Mouse (Mus musculus): ENCODE data around the gene Clec4f. TPM values are rescaled to one million over a fixed set of nuclear protein-coding genes. Genes with fewer than 3 reads are reported as not detected.

Gene Clec4f
- polyA plus RNA-seq, 1 experiment from 2014 or later: 0.46 TPM

GRCm38 (mm10) chr6:83699971-83700370 lies 44.0 kb upstream of the Clec4f start:
- no peak overlapping the region for H3K27ac ChIP-seq (replicated peaks in 1 of 2; ENCODE audit: control insufficient read depth in 1 of 2, insufficient read depth in 1 of 2, low read depth in 2 of 2, low read length in 2 of 2)
- no peak overlapping the region for H3K4me3 ChIP-seq (ENCODE audit: control insufficient read depth in 1 of 2, insufficient read depth in 1 of 2, low read depth in 1 of 2, low read length in 2 of 2)
- 4% methylated on average over 5 of the region's 5 CpGs for WGBS
- H3K9me3 ChIP-seq (ENCODE audit: control insufficient read depth, low read length): no peaks in the 10 kb centered on the region
- no peak for ATAC-seq (ENCODE audit: insufficient number of reproducible peaks, insufficient read depth, low FRiP score, low read depth)
- H3K4me1 ChIP-seq (ENCODE audit: control insufficient read depth in 2 of 2, insufficient read depth in 2 of 2, low read length in 2 of 2): 0 out of 4 replicates have a peak, but pooled peaks cover 0 to 4% of the 10 kb centered on the region in 2 experiments
- no peak overlapping the region for H3K4me2 ChIP-seq (ENCODE audit: low read length)
- peaks cover 96% of the 10 kb centered on the region for H3K27me3 ChIP-seq (ENCODE audit: control insufficient read depth, insufficient read depth, low read length)
- H3K9ac ChIP-seq (ENCODE audit: low read length): no peak overlapping the region
- no peaks in the 10 kb centered on the region for H3K36me3 ChIP-seq (ENCODE audit: control insufficient read depth, insufficient read depth, low read length)

- H3K4me3 ChIP-seq (ENCODE audit: control insufficient read depth in 1 of 2, insufficient read depth in 1 of 2, low read depth in 1 of 2, low read length in 2 of 2): no peak overlapping the region
- no peaks in the 10 kb centered on the region for H3K9me3 ChIP-seq (ENCODE audit: control insufficient read depth, low read length)
Measured at GRCm38 (mm10) chr6:83697932-83698331, 41.9 kb upstream of the Clec4f start.

GRCm38 (mm10) chr6:83696684-83697083 lies 40.7 kb upstream of the Clec4f start:
- WGBS: 2% methylated on average over 7 of the region's 7 CpGs
- Histone ChIP-seq H3K27ac (replicated peaks in 1 of 2; ENCODE audit: control insufficient read depth in 1 of 2, insufficient read depth in 1 of 2, low read depth in 2 of 2, low read length in 2 of 2) (no peak overlapping the region), H3K4me3 (ENCODE audit: control insufficient read depth in 1 of 2, insufficient read depth in 1 of 2, low read depth in 1 of 2, low read length in 2 of 2) (no peak overlapping the region), H3K36me3 (ENCODE audit: control insufficient read depth, insufficient read depth, low read length) (no peaks in the 10 kb centered on the region), H3K4me1 (ENCODE audit: control insufficient read depth in 2 of 2, insufficient read depth in 2 of 2, low read length in 2 of 2) (no peaks in the 10 kb centered on the region), H3K9me3 (ENCODE audit: control insufficient read depth, low read length) (no peaks in the 10 kb centered on the region), H3K27me3 (ENCODE audit: control insufficient read depth, insufficient read depth, low read length) (peaks cover 99% of the 10 kb centered on the region), H3K9ac (ENCODE audit: low read length) (no peak overlapping the region), H3K4me2 (ENCODE audit: low read length) (no peak overlapping the region)
- ATAC-seq (ENCODE audit: insufficient number of reproducible peaks, insufficient read depth, low FRiP score, low read depth): no peak

More at GRCm38 (mm10) chr6:83697932-83698331, 41.9 kb upstream of the Clec4f start:
- 4% methylated on average over 8 of the region's 8 CpGs for WGBS
- H3K27me3 ChIP-seq (ENCODE audit: control insufficient read depth, insufficient read depth, low read length): peaks cover 96% of the 10 kb centered on the region
- ATAC-seq (ENCODE audit: insufficient number of reproducible peaks, insufficient read depth, low FRiP score, low read depth): no peak
- no peaks in the 10 kb centered on the region for H3K36me3 ChIP-seq (ENCODE audit: control insufficient read depth, insufficient read depth, low read length)
- H3K4me1 ChIP-seq (ENCODE audit: control insufficient read depth in 2 of 2, insufficient read depth in 2 of 2, low read length in 2 of 2): 0 out of 4 replicates have a peak, but pooled peaks cover 0 to 4% of the 10 kb centered on the region in 2 experiments
- no peak overlapping the region for H3K4me2 ChIP-seq (ENCODE audit: low read length)
- H3K9ac ChIP-seq (ENCODE audit: low read length): no peak overlapping the region
- H3K27ac ChIP-seq (replicated peaks in 1 of 2; ENCODE audit: control insufficient read depth in 1 of 2, insufficient read depth in 1 of 2, low read depth in 2 of 2, low read length in 2 of 2): no peak overlapping the region

- Histone ChIP-seq H3K4me3 (ENCODE audit: control insufficient read depth in 1 of 2, insufficient read depth in 1 of 2, low read depth in 1 of 2, low read length in 2 of 2) (no peak overlapping the region), H3K9ac (ENCODE audit: low read length) (no peak overlapping the region), H3K4me2 (ENCODE audit: low read length) (no peak overlapping the region), H3K27ac (replicated peaks in 1 of 2; ENCODE audit: control insufficient read depth in 1 of 2, insufficient read depth in 1 of 2, low read depth in 2 of 2, low read length in 2 of 2) (no peak overlapping the region), H3K4me1 (ENCODE audit: control insufficient read depth in 2 of 2, insufficient read depth in 2 of 2, low read length in 2 of 2) (no peaks in the 10 kb centered on the region), H3K9me3 (ENCODE audit: control insufficient read depth, low read length) (no peaks in the 10 kb centered on the region), H3K36me3 (ENCODE audit: control insufficient read depth, insufficient read depth, low read length) (no peaks in the 10 kb centered on the region), H3K27me3 (ENCODE audit: control insufficient read depth, insufficient read depth, low read length) (peaks cover 100% of the 10 kb centered on the region)
- ATAC-seq (ENCODE audit: insufficient number of reproducible peaks, insufficient read depth, low FRiP score, low read depth): no peak
- 4% methylated on average over 3 of the region's 3 CpGs for WGBS
Measured at GRCm38 (mm10) chr6:83695731-83696130, 39.7 kb upstream of the Clec4f start.

GRCm38 (mm10) chr6:83693835-83694234 lies 37.8 kb upstream of the Clec4f start:
- Histone ChIP-seq H3K4me1 (ENCODE audit: control insufficient read depth in 2 of 2, insufficient read depth in 2 of 2, low read length in 2 of 2) (no peaks in the 10 kb centered on the region), H3K9ac (ENCODE audit: low read length) (no peak overlapping the region), H3K4me2 (ENCODE audit: low read length) (no peak overlapping the region), H3K36me3 (ENCODE audit: control insufficient read depth, insufficient read depth, low read length) (no peaks in the 10 kb centered on the region), H3K9me3 (ENCODE audit: control insufficient read depth, low read length) (no peaks in the 10 kb centered on the region), H3K27me3 (ENCODE audit: control insufficient read depth, insufficient read depth, low read length) (peaks cover 96% of the 10 kb centered on the region), H3K4me3 (ENCODE audit: control insufficient read depth in 1 of 2, insufficient read depth in 1 of 2, low read depth in 1 of 2, low read length in 2 of 2) (no peak overlapping the region), H3K27ac (replicated peaks in 1 of 2; ENCODE audit: control insufficient read depth in 1 of 2, insufficient read depth in 1 of 2, low read depth in 2 of 2, low read length in 2 of 2) (no peak overlapping the region)
- ATAC-seq (ENCODE audit: insufficient number of reproducible peaks, insufficient read depth, low FRiP score, low read depth): no peak
- WGBS: under 1% methylated on average over 9 of the region's 9 CpGs

GRCm38 (mm10) chr6:83692962-83693361 lies 37.0 kb upstream of the Clec4f start:
- Histone ChIP-seq H3K9ac (ENCODE audit: low read length) (no peak overlapping the region), H3K4me1 (ENCODE audit: control insufficient read depth in 2 of 2, insufficient read depth in 2 of 2, low read length in 2 of 2) (no peaks in the 10 kb centered on the region), H3K27ac (replicated peaks in 1 of 2; ENCODE audit: control insufficient read depth in 1 of 2, insufficient read depth in 1 of 2, low read depth in 2 of 2, low read length in 2 of 2) (no peak overlapping the region), H3K4me3 (ENCODE audit: control insufficient read depth in 1 of 2, insufficient read depth in 1 of 2, low read depth in 1 of 2, low read length in 2 of 2) (no peak overlapping the region), H3K27me3 (ENCODE audit: control insufficient read depth, insufficient read depth, low read length) (peaks cover 96% of the 10 kb centered on the region), H3K9me3 (ENCODE audit: control insufficient read depth, low read length) (no peaks in the 10 kb centered on the region), H3K36me3 (ENCODE audit: control insufficient read depth, insufficient read depth, low read length) (no peaks in the 10 kb centered on the region), H3K4me2 (ENCODE audit: low read length) (no peak overlapping the region)
- no peak for ATAC-seq (ENCODE audit: insufficient number of reproducible peaks, insufficient read depth, low FRiP score, low read depth)
- WGBS: 1% methylated on average over 12 of the region's 12 CpGs

- Histone ChIP-seq H3K27ac (replicated peaks in 1 of 2; ENCODE audit: control insufficient read depth in 1 of 2, insufficient read depth in 1 of 2, low read depth in 2 of 2, low read length in 2 of 2) (no peak overlapping the region), H3K9ac (ENCODE audit: low read length) (no peak overlapping the region), H3K4me1 (ENCODE audit: control insufficient read depth in 2 of 2, insufficient read depth in 2 of 2, low read length in 2 of 2) (no peaks in the 10 kb centered on the region), H3K27me3 (ENCODE audit: control insufficient read depth, insufficient read depth, low read length) (peaks cover 86% of the 10 kb centered on the region), H3K36me3 (ENCODE audit: control insufficient read depth, insufficient read depth, low read length) (no peaks in the 10 kb centered on the region), H3K9me3 (ENCODE audit: control insufficient read depth, low read length) (no peaks in the 10 kb centered on the region), H3K4me3 (ENCODE audit: control insufficient read depth in 1 of 2, insufficient read depth in 1 of 2, low read depth in 1 of 2, low read length in 2 of 2) (no peak overlapping the region), H3K4me2 (ENCODE audit: low read length) (no peak overlapping the region)
- no peak for ATAC-seq (ENCODE audit: insufficient number of reproducible peaks, insufficient read depth, low FRiP score, low read depth)
- 53% methylated on average over 2 of the region's 2 CpGs for WGBS
Measured at GRCm38 (mm10) chr6:83690936-83691335, 34.9 kb upstream of the Clec4f start.

GRCm38 (mm10) chr6:83690277-83690676 lies 34.3 kb upstream of the Clec4f start:
- whole genome bisulfite sequencing: 20% methylated on average over 4 of the region's 5 CpGs
- no peak overlapping the region for H3K4me2 ChIP-seq (ENCODE audit: low read length)
- no peak overlapping the region for H3K27ac ChIP-seq (replicated peaks in 1 of 2; ENCODE audit: control insufficient read depth in 1 of 2, insufficient read depth in 1 of 2, low read depth in 2 of 2, low read length in 2 of 2)
- peaks cover 86% of the 10 kb centered on the region for H3K27me3 ChIP-seq (ENCODE audit: control insufficient read depth, insufficient read depth, low read length)
- H3K36me3 ChIP-seq (ENCODE audit: control insufficient read depth, insufficient read depth, low read length): no peaks in the 10 kb centered on the region
- H3K9me3 ChIP-seq (ENCODE audit: control insufficient read depth, low read length): no peaks in the 10 kb centered on the region
- no peak for ATAC-seq (ENCODE audit: insufficient number of reproducible peaks, insufficient read depth, low FRiP score, low read depth)
- no peak overlapping the region for H3K9ac ChIP-seq (ENCODE audit: low read length)
- H3K4me3 ChIP-seq (ENCODE audit: control insufficient read depth in 1 of 2, insufficient read depth in 1 of 2, low read depth in 1 of 2, low read length in 2 of 2): no peak overlapping the region
- no peaks in the 10 kb centered on the region for H3K4me1 ChIP-seq (ENCODE audit: control insufficient read depth in 2 of 2, insufficient read depth in 2 of 2, low read length in 2 of 2)
